Mouse (Mus musculus): ENCODE measurements around the gene Tmem28.
A peak's percentile ranks its signal among the peaks of the same experiment; 100 is the strongest.

Gene Tmem28

DNA sequence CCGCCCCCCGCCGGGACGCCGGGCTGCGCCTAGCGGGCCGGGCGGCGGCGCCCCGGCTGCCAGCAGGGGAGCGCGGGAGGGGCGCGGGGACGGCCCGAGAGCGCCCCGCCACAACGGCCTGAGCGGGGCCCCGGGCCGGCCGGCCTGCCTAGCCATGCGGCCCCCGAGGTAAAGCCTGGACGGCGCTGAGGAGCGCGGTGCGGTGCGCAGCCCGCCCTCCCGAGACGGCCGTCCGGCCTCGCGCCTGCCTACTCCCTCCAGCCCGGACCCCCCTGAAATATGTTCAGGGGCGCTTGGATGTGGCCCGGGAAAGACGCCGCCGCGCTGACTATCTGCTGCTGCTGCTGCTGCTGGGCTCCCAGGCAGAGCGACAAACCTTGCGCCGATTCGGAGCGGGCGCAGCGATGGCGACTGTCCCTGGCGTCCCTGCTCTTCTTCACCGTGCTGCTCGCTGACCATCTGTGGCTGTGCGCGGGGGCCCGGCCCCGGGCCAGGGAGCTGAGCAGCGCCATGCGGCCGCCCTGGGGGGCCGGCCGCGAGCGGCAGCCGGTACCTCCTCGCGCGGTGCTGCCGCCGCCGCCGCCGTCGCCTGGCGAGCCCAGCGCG, at the start of gene Tmem28:
Gene Tmem28 (plus strand): TSS at position 232 of the 606 bp plus-strand sequence.
- no peak for DNase-seq

- DNase-seq, result no peak
These were observed 40.5 kb upstream of the Tmem28 start for GRCm38 (mm10) chrX:99780308-99780707.

DNA sequence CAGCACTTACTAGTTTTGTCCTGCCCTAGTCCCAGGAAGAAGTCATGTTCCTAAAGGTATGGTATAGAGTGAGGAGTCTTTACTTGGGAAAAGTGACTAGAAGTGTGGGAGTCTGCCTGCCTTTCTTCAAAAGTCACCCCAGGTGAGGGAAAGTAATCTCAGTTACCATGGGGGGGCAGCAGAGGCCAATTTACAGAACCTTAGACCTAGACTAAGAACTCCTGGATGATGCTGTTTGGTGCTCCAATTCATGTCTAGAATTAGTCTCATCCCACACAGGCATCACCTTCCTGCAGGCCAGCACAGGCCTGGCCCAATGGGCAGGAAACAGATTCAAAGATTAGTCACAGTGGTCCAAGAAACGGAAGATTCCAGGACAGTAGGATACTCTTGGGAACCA, 12.4 kb upstream of the Tmem28 start:
- peak; percentile 20 for DNase-seq

DNA sequence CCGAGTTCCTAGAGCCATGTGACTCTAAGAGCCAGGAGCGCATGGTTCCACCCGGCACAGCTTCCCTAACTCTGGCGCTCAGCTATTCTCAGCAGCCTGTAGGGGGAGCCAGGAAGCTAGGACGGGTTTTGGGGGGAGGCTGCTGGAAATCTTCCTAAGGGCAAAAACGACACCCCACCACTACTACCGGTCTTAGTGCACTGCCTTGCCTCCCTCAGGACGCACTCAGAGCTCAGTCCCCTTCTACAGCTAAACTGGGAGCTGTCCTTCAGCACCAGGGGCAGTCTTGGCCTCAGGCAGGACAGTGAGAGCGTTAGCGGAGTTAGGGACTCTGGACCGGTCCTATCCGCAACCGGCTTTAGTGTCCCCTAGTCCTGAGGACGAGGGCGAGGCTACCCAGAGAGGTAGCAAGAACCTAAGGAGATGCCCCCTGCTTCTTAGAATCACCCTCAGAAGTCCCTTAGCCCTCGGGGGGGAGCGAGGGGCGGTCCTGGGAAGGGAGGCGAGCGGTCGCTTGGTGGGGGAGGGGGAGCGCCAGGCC, 1.4 kb upstream of the Tmem28 start:
- peak; percentile 56 for DNase-seq

GRCm38 (mm10) chrX:99819936-99820789, 658 bp upstream of the Tmem28 start:
- DNase-seq, result peak; percentile 61

GRCm38 (mm10) chrX:99842090-99842489, 21.3 kb downstream of the Tmem28 start:
- no peak for DNase-seq

DNA sequence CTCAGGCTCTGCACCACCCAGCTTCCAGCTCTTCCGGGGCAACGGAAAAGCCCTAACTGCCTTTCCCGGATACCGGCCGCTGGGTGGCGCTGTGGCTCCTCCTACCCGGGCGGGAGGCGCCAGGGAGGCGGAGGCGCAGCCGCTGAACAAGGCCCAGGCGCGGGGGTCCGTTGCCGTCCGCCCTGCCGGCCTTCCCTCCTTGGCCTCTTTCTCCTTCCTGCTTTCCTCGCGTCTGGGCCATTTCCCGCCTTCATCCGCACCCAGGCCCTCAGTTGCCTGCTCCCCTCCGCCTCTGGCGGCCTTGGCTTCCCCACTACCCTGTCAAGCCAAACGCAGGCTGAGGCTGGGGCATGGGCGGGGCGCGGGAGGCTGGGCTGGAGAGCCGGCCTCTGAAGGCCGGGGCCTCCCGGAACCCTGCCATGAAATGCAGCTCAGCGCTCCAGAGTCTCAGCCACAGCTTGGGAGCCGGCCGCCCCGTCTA, 32.5 kb downstream of the Tmem28 start:
- peak; percentile 8 for DNase-seq

DNA sequence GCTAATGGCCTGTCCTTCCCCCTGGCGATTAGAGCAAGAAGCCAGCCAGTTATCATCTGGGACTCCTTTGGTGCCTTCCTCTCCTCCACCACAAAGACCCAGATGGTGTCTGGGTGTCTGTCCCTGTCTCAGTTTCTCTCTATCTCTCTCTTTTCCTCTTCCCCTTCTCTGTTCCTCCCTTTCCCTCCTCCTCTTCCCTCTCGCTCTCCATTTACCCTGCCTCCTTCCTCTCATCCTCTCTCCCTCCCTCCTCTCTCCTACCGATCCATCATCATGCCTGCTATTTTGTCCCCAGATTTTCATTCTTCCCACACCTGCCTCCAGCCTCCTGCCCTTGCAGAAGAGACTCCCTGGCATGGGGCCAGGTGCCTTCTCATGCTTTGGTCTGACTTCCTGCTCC, 33.0 kb downstream of the Tmem28 start:
- DNase-seq, result no peak

DNA sequence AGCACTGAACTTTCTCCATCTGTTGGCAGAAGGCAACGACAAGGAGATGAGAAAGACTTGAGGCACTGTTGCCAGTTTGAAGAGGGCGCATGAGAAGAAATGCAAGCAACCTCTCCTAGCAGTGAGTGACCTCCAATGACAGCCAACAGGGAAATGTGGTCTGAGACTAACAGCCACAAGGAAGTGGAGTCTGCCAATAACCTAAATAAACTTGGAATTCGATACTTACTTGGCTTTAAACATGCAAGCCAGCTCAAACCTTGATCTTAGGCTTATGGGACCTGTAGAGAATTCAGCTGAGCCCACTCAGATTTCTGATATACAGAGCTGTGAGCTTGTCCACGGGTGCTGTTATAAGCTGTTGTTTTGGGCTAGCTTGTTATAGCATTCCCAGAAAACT, 51.4 kb downstream of the Tmem28 start:
- no peak for DNase-seq

- DNase-seq, result no peak
These were observed 51.9 kb downstream of the Tmem28 start for GRCm38 (mm10) chrX:99872632-99873201.

- no peak for DNase-seq
These were observed 52.6 kb downstream of the Tmem28 start for GRCm38 (mm10) chrX:99873259-99873919.

DNA sequence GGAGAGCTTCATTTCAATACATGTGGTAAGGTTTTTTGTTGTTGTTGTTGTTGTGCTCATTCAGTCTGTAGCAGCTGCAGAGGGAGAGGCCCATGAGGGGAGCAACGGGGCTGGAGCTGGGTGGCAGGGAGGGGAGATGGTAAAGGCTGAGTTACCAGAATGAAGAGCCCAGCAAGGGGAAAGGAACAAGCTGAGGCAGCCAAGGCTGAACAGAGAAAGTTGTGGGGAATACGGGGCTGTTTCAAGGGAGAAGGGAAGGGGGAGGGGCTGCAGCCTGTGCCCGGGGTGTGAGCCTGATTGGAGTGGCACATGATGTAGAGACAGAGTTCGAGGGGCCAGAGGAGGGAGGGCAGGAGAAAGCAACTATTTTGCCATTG, 53.1 kb downstream of the Tmem28 start:
- no peak for DNase-seq

DNA sequence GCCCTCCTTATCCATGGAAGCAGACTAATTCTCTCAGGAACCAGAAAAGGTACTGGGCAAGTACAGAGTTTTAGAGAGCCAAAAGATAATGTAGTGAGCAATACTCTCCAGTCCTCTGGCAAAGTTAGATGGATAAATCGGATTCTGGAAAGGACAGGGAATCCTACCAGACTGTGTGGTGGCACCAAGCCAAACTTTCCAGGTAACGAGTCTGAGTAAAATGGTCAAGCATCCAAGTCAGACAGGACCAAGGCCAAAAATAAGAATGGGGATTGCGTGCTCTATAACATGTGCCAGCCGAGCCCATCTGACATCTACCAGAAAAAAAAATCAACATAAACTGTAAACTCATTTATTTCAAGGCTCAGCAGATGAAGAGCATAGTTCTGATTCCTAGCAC, 56.0 kb downstream of the Tmem28 start:
- DNase-seq, result no peak

- DNase-seq, result no peak
These were observed 62.6 kb downstream of the Tmem28 start for GRCm38 (mm10) chrX:99883396-99883795.

All from right cerebral cortex, adult 18-20 months (tissue).